Mouse (Mus musculus): ENCODE results near the gene Tbc1d32. TPM values are rescaled to one million over a fixed set of nuclear protein-coding genes. Genes with fewer than 3 reads are reported as not detected.

Tbc1d32 gene
- polyA plus RNA-seq, 2 experiments: 0.27 to 0.46 TPM

GRCm38 (mm10) chr10:56204348-56204747 lies 24.1 kb downstream of the Tbc1d32 start:
- ATAC-seq (ENCODE audit: insufficient read depth): no peak

GRCm38 (mm10) chr10:56199902-56200301 lies 28.6 kb downstream of the Tbc1d32 start:
- no peak for ATAC-seq (ENCODE audit: insufficient read depth)
- no peaks in the 10 kb centered on the region for H3K4me1 ChIP-seq (replicated peaks; ENCODE audit: control insufficient read depth in 2 of 2, insufficient read depth in 2 of 2, low read length in 1 of 2)
- H3K27me3 ChIP-seq (ENCODE audit: control insufficient read depth, insufficient read depth, low read length): no peaks in the 10 kb centered on the region
- no peak for DNase-seq (ENCODE audit: low read depth in 3 of 3, low spot score in 3 of 3)
- H3K4me3 ChIP-seq (ENCODE audit: insufficient read depth in 1 of 2, low read depth in 2 of 2, low read length in 2 of 2): no peak overlapping the region
- no peaks in the 10 kb centered on the region for H3K9me3 ChIP-seq (ENCODE audit: control insufficient read depth, low read length)
- no peak overlapping the region for H3K27ac ChIP-seq
- no peak for TF ChIP-seq CTCF (IDR thresholded peaks at IDR 0.05; ENCODE audit: low read depth)
- no peak overlapping the region for H3K9ac ChIP-seq (replicated peaks)
- no peak overlapping the region for H3K4me2 ChIP-seq (ENCODE audit: low read depth)
- no peaks in the 10 kb centered on the region for H3K36me3 ChIP-seq (replicated peaks; ENCODE audit: control insufficient read depth, insufficient read depth, low read depth)

More at GRCm38 (mm10) chr10:56204348-56204747, 24.1 kb downstream of the Tbc1d32 start:
- Histone ChIP-seq H3K36me3 (replicated peaks; ENCODE audit: control insufficient read depth, insufficient read depth, low read depth) (no peaks in the 10 kb centered on the region), H3K4me3 (ENCODE audit: insufficient read depth in 1 of 2, low read depth in 2 of 2, low read length in 2 of 2) (no peak overlapping the region), H3K4me2 (ENCODE audit: low read depth) (no peak overlapping the region), H3K9me3 (ENCODE audit: control insufficient read depth, low read length) (no peaks in the 10 kb centered on the region), H3K4me1 (replicated peaks; ENCODE audit: control insufficient read depth in 2 of 2, insufficient read depth in 2 of 2, low read length in 1 of 2) (no peaks in the 10 kb centered on the region), H3K9ac (replicated peaks) (no peak overlapping the region), H3K27me3 (ENCODE audit: control insufficient read depth, insufficient read depth, low read length) (no peaks in the 10 kb centered on the region), H3K27ac (no peak overlapping the region)
- WGBS (ENCODE audit: insufficient replicate concordance): 73% methylated on average over 2 of the region's 2 CpGs
- no peak for TF ChIP-seq CTCF (IDR thresholded peaks at IDR 0.05; ENCODE audit: low read depth)
- TF ChIP-seq EP300 (IDR thresholded peaks at IDR 0.05; ENCODE audit: low read depth): no peak
- no peak for DNase-seq (ENCODE audit: low read depth in 3 of 3, low spot score in 3 of 3)

- Histone ChIP-seq H3K27ac (no peak overlapping the region), H3K9me3 (ENCODE audit: control insufficient read depth, low read length) (no peaks in the 10 kb centered on the region), H3K27me3 (ENCODE audit: control insufficient read depth, insufficient read depth, low read length) (no peaks in the 10 kb centered on the region), H3K4me2 (ENCODE audit: low read depth) (no peak overlapping the region), H3K4me3 (ENCODE audit: insufficient read depth in 1 of 2, low read depth in 2 of 2, low read length in 2 of 2) (no peak overlapping the region), H3K36me3 (replicated peaks; ENCODE audit: control insufficient read depth, insufficient read depth, low read depth) (no peaks in the 10 kb centered on the region), H3K4me1 (replicated peaks; ENCODE audit: control insufficient read depth in 2 of 2, insufficient read depth in 2 of 2, low read length in 1 of 2) (no peaks in the 10 kb centered on the region), H3K9ac (replicated peaks) (no peak overlapping the region)
- no peak for ATAC-seq (ENCODE audit: insufficient read depth)
- TF ChIP-seq EP300 (IDR thresholded peaks at IDR 0.05; ENCODE audit: low read depth): no peak
- no peak for TF ChIP-seq CTCF (IDR thresholded peaks at IDR 0.05; ENCODE audit: low read depth)
- DNase-seq (ENCODE audit: low read depth in 3 of 3, low spot score in 3 of 3): no peak
- WGBS (ENCODE audit: insufficient replicate concordance): 70% methylated on average over 3 of the region's 3 CpGs
These were observed 29.8 kb downstream of the Tbc1d32 start for GRCm38 (mm10) chr10:56198691-56199090.

GRCm38 (mm10) chr10:56194310-56194709 lies 34.2 kb downstream of the Tbc1d32 start:
- H3K27me3 ChIP-seq (ENCODE audit: control insufficient read depth, insufficient read depth, low read length): no peaks in the 10 kb centered on the region
- DNase-seq (ENCODE audit: low read depth in 3 of 3, low spot score in 3 of 3) (no peak), ATAC-seq (ENCODE audit: insufficient read depth) (no peak)
- no peaks in the 10 kb centered on the region for H3K36me3 ChIP-seq (replicated peaks; ENCODE audit: control insufficient read depth, insufficient read depth, low read depth)
- H3K9ac ChIP-seq (replicated peaks): no peak overlapping the region
- no peak overlapping the region for H3K4me3 ChIP-seq (ENCODE audit: insufficient read depth in 1 of 2, low read depth in 2 of 2, low read length in 2 of 2)
- no peak overlapping the region for H3K27ac ChIP-seq
- H3K4me1 ChIP-seq (replicated peaks; ENCODE audit: control insufficient read depth in 2 of 2, insufficient read depth in 2 of 2, low read length in 1 of 2): no peaks in the 10 kb centered on the region
- 74% methylated on average over 7 of the region's 7 CpGs for WGBS (ENCODE audit: insufficient replicate concordance)
- no peak for TF ChIP-seq CTCF (IDR thresholded peaks at IDR 0.05; ENCODE audit: low read depth)
- no peak for TF ChIP-seq EP300 (IDR thresholded peaks at IDR 0.05; ENCODE audit: low read depth)
- no peak overlapping the region for H3K4me2 ChIP-seq (ENCODE audit: low read depth)
- no peaks in the 10 kb centered on the region for H3K9me3 ChIP-seq (ENCODE audit: control insufficient read depth, low read length)

GRCm38 (mm10) chr10:56181727-56182126 lies 46.8 kb downstream of the Tbc1d32 start:
- no peak for ATAC-seq (ENCODE audit: insufficient read depth)
- no peak overlapping the region for H3K9ac ChIP-seq (replicated peaks)
- 79% methylated on average over 1 of the region's 1 CpGs for WGBS (ENCODE audit: insufficient replicate concordance)
- no peak overlapping the region for H3K4me3 ChIP-seq (ENCODE audit: insufficient read depth in 1 of 2, low read depth in 2 of 2, low read length in 2 of 2)
- no peaks in the 10 kb centered on the region for H3K9me3 ChIP-seq (ENCODE audit: control insufficient read depth, low read length)
- no peak for DNase-seq (ENCODE audit: low read depth in 3 of 3, low spot score in 3 of 3)
- H3K27me3 ChIP-seq (ENCODE audit: control insufficient read depth, insufficient read depth, low read length): no peaks in the 10 kb centered on the region
- no peak overlapping the region for H3K27ac ChIP-seq
- TF ChIP-seq CTCF (IDR thresholded peaks at IDR 0.05; ENCODE audit: low read depth) (no peak), EP300 (IDR thresholded peaks at IDR 0.05; ENCODE audit: low read depth) (no peak)
- no peaks in the 10 kb centered on the region for H3K4me1 ChIP-seq (replicated peaks; ENCODE audit: control insufficient read depth in 2 of 2, insufficient read depth in 2 of 2, low read length in 1 of 2)
- no peak overlapping the region for H3K4me2 ChIP-seq (ENCODE audit: low read depth)
- no peaks in the 10 kb centered on the region for H3K36me3 ChIP-seq (replicated peaks; ENCODE audit: control insufficient read depth, insufficient read depth, low read depth)
